Mouse (Mus musculus): ENCODE results near the gene Lif. TPM values are rescaled to one million over a fixed set of nuclear protein-coding genes. Genes with fewer than 3 reads are reported as not detected.

Lif gene
- total RNA-seq (2012; rRNA removed) (0.10 and 0.27 TPM in 2 replicates), polyA plus RNA-seq (2012; ENCODE audit: insufficient read depth in 1 of 2, insufficient read length in 2 of 2, low read depth in 1 of 2, low replicate concordance in 2 of 2, missing spikeins in 1 of 2) (under 1 TPM in 1 of 2 experiments, not detected in 1; 0.31 TPM)

GRCm38 (mm10) chr11:4256846-4257607, at the start of gene Lif:
Lif (plus strand) TSS chr11:4257557.
- no peak within 1 kb of the TSS for H3K4me3 ChIP-seq (ENCODE audit: control insufficient read depth in 1 of 2, insufficient read depth in 1 of 2, low read depth in 2 of 2, low read length in 2 of 2)
- H3K4me1 ChIP-seq (ENCODE audit: control insufficient read depth in 1 of 2, insufficient read depth in 2 of 2, low read length in 2 of 2) = peaks cover 6 to 22% of the 10 kb centered on the region in 2 experiments
- no peaks in the 10 kb centered on the region for H3K79me2 ChIP-seq (ENCODE audit: control insufficient read depth, insufficient read depth, low read length, poor library complexity)
- no peak for DNase-seq (ENCODE audit: low read depth, low spot score)
- no peaks in the 10 kb centered on the region for H3K27me3 ChIP-seq (ENCODE audit: control insufficient read depth in 1 of 2, insufficient read depth in 2 of 2, low read length in 2 of 2)
- H3K36me3 ChIP-seq (ENCODE audit: control insufficient read depth in 1 of 2, insufficient read depth in 2 of 2, low read length in 2 of 2) = peaks cover 0 to 8% of the 10 kb centered on the region in 2 experiments; a peak in 2 of 4 replicates
- no peak for TF ChIP-seq POLR2AphosphoS5 (IDR thresholded peaks at IDR 0.05; ENCODE audit: borderline replicate concordance, low read depth, low read length)
- no peak for TF ChIP-seq NELFE (IDR thresholded peaks at IDR 0.05; ENCODE audit: low read depth, low read length)
- TF ChIP-seq ETS1 (IDR thresholded peaks at IDR 0.05; ENCODE audit: low read depth, low read length) = no peak
- no peak for TF ChIP-seq TBP (IDR thresholded peaks at IDR 0.05; ENCODE audit: low read depth, low read length)
- TF ChIP-seq CTCF (IDR thresholded peaks at IDR 0.05 in 2 of 3, conservative IDR thresholded peaks at IDR 0.05 in 1 of 3; ENCODE audit: control insufficient read depth in 1 of 3, insufficient read depth in 1 of 3, low read depth in 2 of 3, low read length in 3 of 3, poor library complexity in 1 of 3, severe bottlenecking in 1 of 3) = no peak
- TF ChIP-seq ZMIZ1 (IDR thresholded peaks at IDR 0.05; ENCODE audit: low read depth, low read length) = no peak
- TF ChIP-seq USF1 (IDR thresholded peaks at IDR 0.05; ENCODE audit: low read depth, low read length) = no peak
- TF ChIP-seq NRF1 (IDR thresholded peaks at IDR 0.05; ENCODE audit: insufficient read depth, low read depth, low read length, poor library complexity, severe bottlenecking) = no peak
- no peak for TF ChIP-seq TCF12 (IDR thresholded peaks at IDR 0.05; ENCODE audit: low read depth, low read length)
- no peak for TF ChIP-seq E2F4 (IDR thresholded peaks at IDR 0.05; ENCODE audit: borderline replicate concordance, low read depth, low read length)
- H3K27ac ChIP-seq (ENCODE audit: control insufficient read depth, low read depth, low read length) = no peak within 1 kb of the TSS
- no peaks in the 10 kb centered on the region for H3K9me3 ChIP-seq (replicated peaks; ENCODE audit: insufficient read depth, low read length)
- no peak within 1 kb of the TSS for H3K9ac ChIP-seq (ENCODE audit: control insufficient read depth, low read depth, low read length, poor library complexity, severe bottlenecking)

GRCm38 (mm10) chr11:4207655-4208054, 49.7 kb upstream of the Lif start:
- DNase-seq (ENCODE audit: low read depth, low spot score) = no peak
- Histone ChIP-seq H3K79me2 (ENCODE audit: control insufficient read depth, insufficient read depth, low read length, poor library complexity) (no peaks in the 10 kb centered on the region), H3K27me3 (ENCODE audit: control insufficient read depth in 1 of 2, insufficient read depth in 2 of 2, low read length in 2 of 2) (no peaks in the 10 kb centered on the region), H3K9ac (ENCODE audit: control insufficient read depth, low read depth, low read length, poor library complexity, severe bottlenecking) (no peak overlapping the region), H3K4me1 (ENCODE audit: control insufficient read depth in 1 of 2, insufficient read depth in 2 of 2, low read length in 2 of 2) (peaks cover 20 to 30% of the 10 kb centered on the region in 2 experiments), H3K4me3 (ENCODE audit: control insufficient read depth in 1 of 2, insufficient read depth in 1 of 2, low read depth in 2 of 2, low read length in 2 of 2) (no peak overlapping the region), H3K36me3 (ENCODE audit: control insufficient read depth in 1 of 2, insufficient read depth in 2 of 2, low read length in 2 of 2) (peaks cover 2 to 26% of the 10 kb centered on the region in 2 experiments), H3K27ac (ENCODE audit: control insufficient read depth, low read depth, low read length) (no peak overlapping the region), H3K9me3 (replicated peaks; ENCODE audit: insufficient read depth, low read length) (no peaks in the 10 kb centered on the region)
- TF ChIP-seq MAZ (IDR thresholded peaks at IDR 0.05; ENCODE audit: low read depth, low read length) (no peak), CTCF (IDR thresholded peaks at IDR 0.05 in 2 of 3, conservative IDR thresholded peaks at IDR 0.05 in 1 of 3; ENCODE audit: control insufficient read depth in 1 of 3, insufficient read depth in 1 of 3, low read depth in 2 of 3, low read length in 3 of 3, poor library complexity in 1 of 3, severe bottlenecking in 1 of 3) (no peak), E2F4 (IDR thresholded peaks at IDR 0.05; ENCODE audit: borderline replicate concordance, low read depth, low read length) (no peak), MAFK (IDR thresholded peaks at IDR 0.05; ENCODE audit: borderline replicate concordance, low read depth, low read length) (no peak), TBP (IDR thresholded peaks at IDR 0.05; ENCODE audit: low read depth, low read length) (no peak), MXI1 (IDR thresholded peaks at IDR 0.05; ENCODE audit: low read depth, low read length) (no peak), POLR2A (IDR thresholded peaks at IDR 0.05; ENCODE audit: control insufficient read depth in 1 of 2, insufficient read depth in 1 of 2, low read depth in 1 of 2, low read length in 2 of 2, poor library complexity in 1 of 2) (no peak), ZNF384 (IDR thresholded peaks at IDR 0.05; ENCODE audit: low read depth, low read length) (no peak), UBTF (IDR thresholded peaks at IDR 0.05; ENCODE audit: borderline replicate concordance, insufficient read depth, low read depth, low read length) (no peak), TAL1 (IDR thresholded peaks at IDR 0.05; ENCODE audit: low read length) (no peak), SIN3A (IDR thresholded peaks at IDR 0.05; ENCODE audit: low read length) (no peak)

All from MEL (cell line).